Mouse (Mus musculus) embryo, embryonic 9.5 days (tissue): ENCODE measurements at regions not wholly inside any gene's neighbourhood (a gene's known extent, or its start where the extent isn't known, plus 50 kb on each side); places are given as distances from the start of the nearest gene placed in this dataset.
"Not testable (repeated sequence)": the region's sequence is repeated elsewhere in the genome, so short reads cannot be mapped to it uniquely, and the experiment has no call there.

Experiments used
- DNase-seq: peaks from one replicate; pipeline ENCODE4 v3.0.0-alpha.2; 2017; ENCODE audit errors: extremely low spot score

DNA sequence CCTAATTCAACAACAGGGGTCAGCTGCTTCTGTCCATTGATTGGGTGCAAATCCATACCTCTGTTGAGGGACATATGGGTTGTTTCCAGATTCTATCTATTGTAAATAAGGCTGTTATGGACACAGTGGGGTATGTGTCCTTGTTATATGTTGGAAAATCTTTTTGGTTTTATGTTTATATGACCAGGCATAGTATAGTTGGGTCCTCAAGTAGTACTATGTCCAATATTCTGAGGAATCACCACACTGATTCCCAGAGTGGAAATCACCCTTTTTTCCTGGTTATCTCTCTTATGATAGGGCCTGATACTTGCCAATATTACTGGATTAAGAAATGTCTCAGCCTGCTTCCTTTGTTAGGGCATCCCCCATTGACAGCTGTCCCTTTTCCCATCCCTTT lies 1471.0 kb downstream of the Kcnt2 start:
- DNase-seq, result no peak

DNA sequence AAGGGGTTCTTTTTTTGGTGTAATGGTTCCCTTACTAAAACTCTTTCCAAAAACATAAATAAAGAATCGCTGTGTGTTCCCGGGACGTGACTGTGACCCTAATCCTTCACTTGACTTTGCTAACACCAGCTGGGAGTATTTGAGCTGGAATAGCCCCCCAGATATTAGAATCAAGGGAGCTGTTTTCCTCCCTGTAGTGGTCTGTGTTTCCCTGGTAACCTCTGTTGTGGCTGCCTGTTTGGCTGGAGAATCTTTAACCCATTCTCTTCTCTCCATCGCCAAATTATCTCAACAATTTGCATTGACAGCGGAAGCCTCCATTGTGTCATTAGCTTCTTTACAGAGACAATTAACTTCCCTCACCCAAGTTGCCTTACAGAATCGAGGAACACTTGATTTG lies 1471.6 kb downstream of the Kcnt2 start:
- no peak for DNase-seq

DNA sequence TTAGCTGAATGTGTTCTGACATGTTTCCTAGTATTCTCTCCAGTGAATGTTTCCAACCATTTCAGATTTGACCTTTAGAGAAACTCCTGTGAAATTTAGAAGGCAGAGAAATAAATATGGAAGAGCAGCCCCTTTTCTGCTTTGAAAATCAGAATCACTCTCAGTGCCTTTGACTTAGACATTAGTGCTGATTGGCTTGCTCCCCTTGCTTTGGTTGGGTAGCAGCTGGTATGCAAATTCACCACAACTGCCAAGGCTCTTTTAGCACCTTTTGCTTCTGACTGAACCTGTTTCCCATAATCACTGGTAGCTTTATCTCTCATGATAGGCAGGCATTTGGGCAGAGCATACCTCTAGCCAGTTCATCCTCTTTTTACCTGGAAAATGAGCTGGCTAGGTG lies 1495.3 kb downstream of the Kcnt2 start:
- no peak for DNase-seq

DNA sequence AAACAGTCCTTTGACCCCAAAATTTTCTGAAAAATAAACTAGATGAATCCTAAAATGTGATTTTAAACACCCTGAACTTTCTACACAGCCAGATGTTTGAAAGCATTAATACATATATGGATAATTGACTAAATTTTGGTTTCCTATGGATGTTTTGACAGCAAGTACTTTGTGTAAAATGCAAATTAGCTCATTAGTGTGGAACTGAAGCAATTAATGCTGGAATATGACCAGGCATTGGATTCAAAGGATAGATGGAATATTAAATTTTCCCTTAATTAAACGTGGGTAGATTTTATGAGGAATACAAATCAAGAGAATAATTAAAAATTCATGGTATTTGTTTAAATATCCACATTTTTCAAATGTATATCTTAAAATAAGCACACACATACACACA lies 1530.1 kb downstream of the Kcnt2 start:
- DNase-seq, result no peak

DNA sequence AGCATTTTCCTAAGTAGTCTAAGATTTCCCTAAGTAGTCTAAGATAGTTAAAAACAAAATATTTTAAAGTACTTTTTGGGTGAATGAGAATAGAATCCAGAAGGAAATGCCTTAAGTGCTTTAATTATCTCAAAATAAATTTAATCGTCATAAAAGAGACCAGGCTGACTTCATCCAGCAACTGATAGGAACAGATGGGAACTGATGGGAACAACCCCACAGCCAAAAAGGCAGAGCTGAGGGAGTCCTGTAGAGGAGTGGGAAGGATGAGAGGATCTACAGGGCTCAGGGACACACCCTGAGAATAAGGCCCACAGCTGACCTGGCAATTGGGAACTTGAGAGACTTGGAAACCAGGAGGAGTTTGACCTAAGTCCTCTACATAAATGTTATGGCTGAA lies 1537.4 kb downstream of the Kcnt2 start:
- DNase-seq, result no peak

DNA sequence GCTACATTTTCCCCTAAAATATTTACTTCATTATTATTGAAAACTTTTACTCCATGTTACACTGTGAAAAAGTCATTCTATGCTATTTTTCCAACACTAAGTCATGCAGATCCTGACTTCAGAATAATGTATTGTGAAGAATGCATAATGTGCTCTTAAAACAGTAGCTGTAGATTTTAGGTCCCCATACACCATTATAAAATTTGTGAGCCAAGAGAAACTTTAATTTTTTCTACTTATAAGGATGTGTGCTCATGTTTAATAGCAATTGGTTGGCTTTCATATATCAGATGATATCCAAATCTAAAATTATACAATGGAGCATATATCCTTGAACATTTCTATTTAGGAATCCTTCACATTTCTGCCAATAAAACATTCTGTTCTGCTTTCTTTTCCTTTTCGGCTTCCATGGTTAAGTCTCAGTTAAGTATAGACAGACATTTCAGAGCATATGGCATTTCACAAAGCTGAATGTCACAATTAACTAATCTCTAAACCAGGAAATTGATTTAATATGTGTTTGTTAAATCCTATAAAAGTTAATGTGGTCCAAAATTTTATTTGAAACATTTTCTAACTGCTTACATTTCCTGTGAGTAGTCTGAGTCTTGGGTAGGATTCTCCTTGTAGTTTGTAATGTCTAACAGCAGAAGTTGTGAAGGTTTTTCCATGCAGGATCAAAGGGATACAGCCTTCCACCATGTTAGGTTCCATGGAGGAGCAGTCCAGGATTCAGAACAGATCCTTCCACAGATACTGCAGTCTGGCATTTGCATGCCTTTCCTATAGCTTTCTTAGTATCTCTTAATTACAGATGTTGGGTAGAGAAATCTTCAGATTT lies 1567.6 kb downstream of the Kcnt2 start:
- DNase-seq, result no peak

DNA sequence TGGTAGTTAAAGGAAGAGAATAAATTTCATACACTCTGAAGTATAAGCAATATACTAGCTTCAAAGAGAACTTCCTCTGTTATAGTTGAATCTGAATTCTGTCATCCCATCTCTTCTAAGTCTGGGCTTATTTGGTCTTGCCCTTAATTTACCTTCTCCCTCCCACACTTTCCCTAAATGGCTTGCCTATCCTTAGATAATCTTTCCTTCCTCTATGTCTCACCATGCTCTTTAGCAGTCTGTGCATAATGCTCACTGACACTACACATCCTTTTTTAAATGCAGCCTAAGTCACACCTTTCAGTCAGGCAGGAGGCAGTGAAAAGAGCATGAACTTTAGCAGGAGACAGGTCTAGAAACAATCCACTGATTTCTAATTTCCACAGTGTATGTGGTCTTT lies 1585.5 kb downstream of the Kcnt2 start:
- no peak for DNase-seq

DNA sequence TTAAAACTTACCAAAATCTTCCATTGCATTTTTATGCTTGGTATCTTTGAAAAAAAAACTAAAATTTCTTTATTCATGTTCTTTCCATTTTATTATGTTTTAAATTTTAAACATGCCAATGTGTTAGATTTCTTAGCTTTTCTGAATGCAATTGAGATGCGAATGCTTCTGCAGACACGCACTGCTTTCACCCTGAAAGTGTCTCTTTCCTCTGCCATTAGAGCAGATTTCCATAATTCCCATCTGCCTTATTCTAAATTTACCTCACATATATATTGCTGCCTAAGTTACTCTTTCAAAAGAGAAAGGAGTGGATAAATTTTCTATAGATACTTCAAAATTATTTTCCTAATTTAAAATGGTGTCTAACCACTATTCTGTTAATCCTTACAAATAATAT lies 1596.6 kb downstream of the Kcnt2 start:
- no peak for DNase-seq

DNA sequence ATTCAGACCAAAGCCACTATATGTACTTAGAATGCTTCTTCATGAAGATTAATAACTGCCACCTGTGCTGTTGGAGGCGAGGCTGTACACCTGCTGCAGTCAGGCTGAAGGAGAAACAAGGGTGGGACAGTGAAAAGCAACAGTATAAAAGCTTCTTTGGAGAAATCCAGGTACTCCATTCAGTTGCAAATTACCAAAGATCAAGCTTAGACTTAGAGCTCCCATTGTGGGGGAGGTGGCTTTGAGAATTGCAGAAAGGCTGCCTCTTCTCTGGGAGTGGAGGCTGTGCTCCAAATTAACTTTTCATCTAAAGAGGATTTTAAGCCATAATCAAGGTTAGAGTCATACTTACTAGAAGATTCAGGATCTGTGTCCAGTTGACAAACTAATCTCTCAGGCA lies 1607.9 kb downstream of the Kcnt2 start:
- DNase-seq, result not testable (repeated sequence)

DNA sequence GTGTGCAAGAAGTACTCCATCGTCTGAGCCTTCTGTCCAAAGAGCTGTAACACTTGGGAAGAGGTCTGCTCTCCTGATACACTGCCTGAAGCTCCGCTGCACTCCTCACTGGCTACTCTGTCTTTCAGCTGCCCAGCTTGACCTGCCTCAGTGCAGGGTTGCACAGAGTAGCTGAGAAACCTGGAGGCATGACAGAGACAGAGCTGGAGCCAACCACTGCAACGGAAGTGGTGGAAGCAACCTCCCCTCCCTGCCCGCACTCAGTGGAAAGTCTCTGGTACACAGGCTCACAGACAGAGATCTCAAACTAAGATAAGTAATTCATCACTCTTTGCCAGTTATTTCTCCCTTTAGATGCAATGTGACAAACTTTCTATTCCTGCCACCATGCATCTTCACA lies 1638.4 kb downstream of the Kcnt2 start:
- DNase-seq, result no peak

DNA sequence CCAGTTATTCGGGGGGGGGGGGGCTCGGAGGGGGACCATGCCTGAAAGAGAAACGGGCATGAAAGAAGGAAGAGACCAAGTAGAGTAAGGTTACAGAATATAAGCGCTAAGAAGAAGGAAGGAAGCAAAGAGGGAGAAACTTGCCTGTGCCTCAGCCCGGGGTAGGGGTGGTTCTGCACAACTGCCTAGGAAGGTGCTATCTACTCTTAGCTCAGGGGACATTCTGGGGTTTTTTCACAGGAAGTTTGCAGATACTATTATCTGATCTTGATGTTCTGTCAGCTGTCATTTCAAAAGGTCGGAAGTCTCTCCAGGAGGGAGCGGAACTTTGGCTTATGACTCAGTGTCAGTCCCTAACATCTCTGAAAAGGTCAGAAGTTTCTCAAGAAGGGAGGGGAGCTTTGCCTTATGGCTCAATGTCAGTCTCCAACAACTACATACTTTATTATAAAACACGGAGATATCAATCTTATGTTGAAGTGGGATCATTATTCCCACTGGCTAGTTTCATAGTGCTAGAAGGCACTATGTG lies 1652.0 kb downstream of the Kcnt2 start:
- DNase-seq, result no peak

DNA sequence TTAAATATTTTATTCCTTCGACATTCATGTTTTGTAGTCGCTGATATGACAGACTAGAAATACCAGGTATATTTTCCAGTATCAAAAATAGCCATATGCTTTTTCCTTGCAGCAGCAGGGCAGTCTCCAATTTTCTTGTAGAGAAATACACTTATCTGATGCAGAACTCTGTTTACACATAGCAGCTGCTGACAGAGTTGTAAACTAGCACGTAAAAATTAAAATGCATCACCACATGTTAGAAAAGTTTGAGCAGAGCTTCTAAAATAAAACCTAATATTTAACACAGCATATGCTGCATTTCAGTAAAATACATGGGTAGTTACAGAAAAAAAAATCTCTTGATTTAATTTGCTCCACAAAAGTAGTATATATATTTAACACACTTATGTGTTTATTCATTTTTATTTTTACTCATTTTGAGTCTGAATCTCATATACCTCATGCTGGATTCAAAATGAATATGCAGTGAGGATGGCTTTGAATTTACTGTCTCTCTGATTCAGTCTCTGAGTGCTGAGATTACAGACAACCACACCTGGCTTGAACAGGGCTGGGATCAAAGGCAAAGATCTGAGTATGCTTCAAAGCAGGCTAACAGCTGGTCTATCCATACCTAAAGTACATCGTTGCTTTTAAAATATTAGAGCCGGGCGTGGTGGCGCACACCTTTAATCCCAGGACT lies 1665.9 kb downstream of the Kcnt2 start:
- no peak for DNase-seq

DNA sequence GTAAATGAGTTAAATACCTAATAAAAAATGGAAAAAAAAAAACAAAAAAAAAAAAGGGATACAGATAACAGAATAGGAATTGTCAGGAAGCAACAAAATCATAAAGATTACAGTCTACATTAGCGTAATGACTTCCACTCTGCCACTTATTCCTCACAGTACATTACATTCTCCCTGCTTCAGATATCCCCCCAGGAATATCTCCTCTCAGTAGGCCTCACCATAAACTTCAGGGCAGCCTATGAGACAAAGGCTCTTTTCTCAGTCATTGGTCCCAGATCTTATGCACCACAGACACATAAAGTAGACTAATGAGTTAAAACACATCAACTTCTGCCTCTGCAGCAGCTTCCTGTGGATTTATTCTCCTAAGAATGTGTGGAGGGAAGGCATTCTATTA lies 1680.2 kb downstream of the Kcnt2 start:
- DNase-seq, result no peak

DNA sequence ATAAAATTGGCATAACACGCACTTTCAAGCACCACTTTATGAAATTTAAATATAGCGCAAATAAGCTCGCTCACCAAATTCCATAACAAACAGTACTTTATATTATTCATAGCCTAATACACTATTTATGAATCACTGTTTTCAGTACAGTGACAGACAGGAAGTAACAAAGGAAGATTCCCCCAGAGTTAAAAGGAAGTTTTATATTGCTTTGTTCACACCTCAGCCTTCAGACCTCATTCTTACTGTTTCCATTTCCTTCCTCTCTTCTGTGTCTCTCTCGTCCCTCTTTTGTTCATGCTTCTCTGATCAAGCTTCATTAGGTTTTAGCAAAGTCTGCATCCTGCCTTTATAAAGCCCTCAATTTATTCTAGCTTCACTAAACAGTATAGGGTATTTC lies 1680.8 kb downstream of the Kcnt2 start:
- no peak for DNase-seq

DNA sequence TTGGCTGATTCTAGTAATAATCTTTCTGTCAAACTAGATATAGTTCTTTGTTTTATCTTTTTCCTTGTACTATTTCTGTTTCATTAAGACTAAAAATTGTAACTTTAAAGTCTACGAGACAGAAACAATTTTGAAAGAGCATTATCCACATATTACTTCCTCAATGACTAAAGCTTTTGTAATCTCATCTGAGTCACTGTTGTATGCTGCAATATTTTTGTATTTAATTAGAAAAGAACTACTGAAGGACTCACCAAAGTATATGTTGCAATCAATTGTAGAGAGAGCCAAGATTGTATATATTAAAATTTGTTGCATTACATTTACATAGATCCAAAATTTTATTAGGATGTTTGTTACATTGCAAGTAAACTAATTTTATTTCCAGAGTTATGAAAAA lies 1692.4 kb upstream of the B3galt2 start:
- no peak for DNase-seq

DNA sequence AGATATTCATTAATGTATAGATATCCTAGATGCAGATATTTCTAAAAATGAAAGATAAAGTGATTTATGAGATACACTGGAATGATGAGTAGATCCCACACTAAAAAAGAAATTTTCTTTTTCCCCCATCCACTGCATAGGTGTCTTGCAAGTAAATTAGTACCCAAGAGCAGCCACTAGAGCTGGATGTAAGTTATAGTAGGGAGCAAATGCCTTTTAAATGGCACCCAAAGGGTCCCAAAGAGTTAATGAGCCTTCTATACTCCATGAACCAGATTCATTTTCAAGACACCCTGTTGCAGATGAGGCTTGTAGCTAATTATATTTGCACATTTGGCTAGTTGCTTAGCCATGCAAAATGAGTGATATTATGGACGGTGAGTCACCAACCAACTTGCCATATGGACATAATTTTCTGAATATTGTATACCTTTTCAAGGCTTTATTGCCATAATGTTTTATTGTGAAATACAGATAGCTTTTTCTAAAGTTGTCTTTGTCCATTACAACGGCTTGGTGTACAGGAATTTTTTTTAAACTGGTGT lies 1686.1 kb upstream of the B3galt2 start:
- no peak for DNase-seq

DNA sequence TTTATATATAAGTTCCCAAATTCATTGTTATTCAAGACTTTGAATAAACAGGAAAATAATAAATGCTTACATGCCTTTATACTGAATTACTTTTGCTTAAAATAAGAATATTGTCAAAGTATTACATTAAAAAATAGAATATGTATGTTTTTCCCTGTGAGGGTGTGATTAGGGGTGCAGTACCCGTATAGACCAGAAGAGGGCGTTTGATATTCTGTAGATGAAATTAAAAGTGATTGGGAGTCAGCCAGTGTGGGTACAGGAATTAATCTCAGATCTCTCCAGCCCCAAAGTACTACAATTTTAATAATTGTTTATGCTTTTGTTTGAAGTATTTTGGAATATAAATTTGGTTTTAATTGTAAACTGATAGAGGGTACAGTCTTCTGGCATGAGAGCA lies 1678.7 kb upstream of the B3galt2 start:
- DNase-seq, result peak; percentile 19

DNA sequence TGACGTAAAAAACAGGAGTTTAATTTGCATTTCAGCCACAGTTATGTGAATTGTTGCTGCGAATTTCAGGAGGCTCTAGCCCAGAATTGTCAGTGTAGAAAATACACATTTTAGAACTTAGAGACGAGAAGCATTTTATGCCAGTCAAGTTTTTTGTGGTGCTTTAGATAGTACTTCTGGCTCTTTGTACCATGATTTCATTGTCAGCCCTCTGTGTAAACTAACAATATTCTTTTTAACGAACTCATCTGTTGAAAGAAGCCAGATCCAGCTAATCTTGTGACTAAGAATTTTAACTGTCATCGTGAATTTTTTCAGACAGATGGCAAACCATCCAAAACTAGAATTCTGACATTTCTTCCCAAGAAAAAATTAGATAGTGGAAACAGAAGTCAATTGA lies 1672.3 kb upstream of the B3galt2 start:
- DNase-seq, result no peak

DNA sequence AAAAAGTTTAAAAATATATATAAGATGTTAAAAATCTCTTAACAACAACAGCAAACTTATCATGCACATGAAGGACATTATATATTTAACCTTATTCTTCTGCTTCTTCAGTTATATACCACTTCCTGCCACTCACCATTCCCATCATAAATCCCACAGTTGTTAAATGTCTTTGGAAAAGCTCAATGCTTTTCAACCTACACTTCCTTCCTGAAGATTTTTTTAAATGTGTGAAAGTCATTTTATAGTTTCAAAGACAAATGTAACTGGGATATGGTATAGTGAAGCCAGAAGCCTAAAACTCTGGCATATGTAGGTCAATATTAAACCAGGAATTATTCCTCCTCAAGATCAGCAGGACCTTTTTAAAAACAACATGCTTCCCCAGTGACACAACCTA lies 1666.1 kb upstream of the B3galt2 start:
- no peak for DNase-seq

DNA sequence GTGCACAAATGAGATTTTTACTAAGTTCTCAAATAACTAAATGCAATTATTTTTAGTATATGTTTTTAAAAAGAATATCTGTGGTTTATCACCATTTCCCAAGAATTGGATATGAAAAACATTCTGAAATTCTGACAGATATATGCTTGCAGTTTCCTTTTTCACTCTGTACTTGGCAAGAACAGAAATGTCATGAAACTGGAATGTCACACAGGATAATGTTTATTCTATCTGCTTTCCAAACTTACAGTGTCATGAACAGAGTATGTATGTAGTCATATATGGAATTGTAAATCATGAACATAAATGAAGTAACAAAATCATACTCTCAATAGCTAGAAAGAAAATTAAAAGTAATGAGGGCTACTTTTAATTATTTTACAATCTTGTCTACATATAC lies 1640.7 kb upstream of the B3galt2 start:
- DNase-seq, result no peak

DNA sequence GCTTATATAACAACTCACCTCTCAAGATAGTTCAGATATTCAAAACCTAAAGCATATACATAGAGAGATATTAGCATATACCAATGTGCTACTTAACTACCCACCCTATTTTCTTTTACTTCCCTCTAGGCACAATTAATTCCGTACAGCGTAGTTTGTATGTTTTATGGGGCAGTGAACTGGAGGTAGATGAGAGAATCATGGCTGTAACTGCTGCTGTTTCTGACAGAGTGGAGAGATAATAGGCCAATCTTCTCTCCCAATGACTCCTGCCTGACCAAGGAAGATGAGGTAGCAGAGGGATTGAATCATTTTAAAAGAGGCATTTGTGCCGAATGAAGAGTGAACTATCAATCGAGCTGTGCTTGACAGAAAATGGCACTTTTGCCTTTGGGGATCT lies 1640.1 kb upstream of the B3galt2 start:
- DNase-seq, result no peak

DNA sequence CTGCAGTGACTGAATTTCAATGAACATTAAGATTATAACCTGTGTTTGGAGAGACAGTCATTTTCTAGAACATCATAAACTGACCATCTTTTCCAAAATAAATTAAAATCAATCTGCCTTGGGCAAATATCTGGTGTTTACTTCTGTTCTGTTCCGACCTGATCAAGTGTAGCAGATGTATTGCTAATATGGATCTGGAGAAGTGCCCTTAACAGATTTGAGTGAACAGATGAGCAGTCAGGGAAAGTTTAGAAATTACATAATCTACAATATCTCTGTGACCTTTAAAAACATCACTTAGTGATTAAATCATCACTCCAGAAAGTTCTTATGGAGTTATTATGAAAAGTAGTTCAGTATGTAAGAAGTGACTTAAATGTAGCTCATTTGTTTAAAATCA lies 1634.1 kb upstream of the B3galt2 start:
- no peak for DNase-seq

DNA sequence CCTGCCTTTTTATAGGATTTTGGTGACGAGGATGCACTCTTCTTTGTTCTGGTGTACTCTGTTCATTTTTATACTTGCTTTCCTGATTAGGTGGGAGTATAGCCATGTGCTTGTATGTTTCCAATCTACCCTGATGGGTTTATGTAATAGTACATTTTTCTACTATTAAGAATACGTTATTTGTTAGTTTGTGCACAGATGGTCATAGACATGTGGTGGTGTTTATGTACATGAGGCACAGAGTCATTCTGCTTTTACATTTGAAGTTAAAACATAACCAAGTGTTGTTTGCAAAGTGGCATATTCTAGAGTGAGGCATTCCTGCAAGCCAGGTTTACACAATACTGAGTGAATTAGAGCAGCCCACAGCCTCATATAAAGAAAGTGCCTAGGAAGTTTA lies 1597.7 kb upstream of the B3galt2 start:
- DNase-seq, result no peak
